Mouse (Mus musculus): ENCODE data around the gene H2-Aa. TPM values are rescaled to one million over a fixed set of nuclear protein-coding genes. Genes with fewer than 3 reads are reported as not detected.
A peak's percentile ranks its signal among the peaks of the same experiment; 100 is the strongest.

Gene H2-Aa
- polyA plus RNA-seq, 1 experiment from 2014 or later, result 0.96 TPM

DNA sequence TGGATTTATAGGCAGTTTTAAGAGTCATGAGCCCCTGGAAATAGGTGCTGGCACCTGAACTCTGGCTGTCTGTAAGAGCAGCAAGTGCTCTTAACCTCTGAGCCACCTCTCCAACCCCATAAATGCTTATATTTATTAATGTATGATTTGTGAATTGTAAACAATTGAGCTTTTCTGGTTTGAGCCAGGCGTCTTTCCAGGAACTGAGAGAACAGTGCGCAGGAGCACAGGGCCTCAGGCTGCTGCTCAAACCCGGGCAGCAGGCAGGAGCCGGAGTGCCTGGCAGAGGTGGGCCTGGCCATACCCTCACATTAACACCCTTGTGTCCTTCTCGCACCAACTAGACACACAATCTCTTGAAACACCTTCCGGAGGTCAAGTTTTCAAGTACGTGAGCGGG lies 12.4 kb upstream of the H2-Aa start:
- H3K9me3 ChIP-seq (replicated peaks), result no peaks in the 10 kb centered on the region
- no peak overlapping the region for H3K27ac ChIP-seq
- 83% methylated on average over 8 of the region's 8 CpGs for WGBS (ENCODE audit: insufficient replicate concordance)
- H3K36me3 ChIP-seq, result no peaks in the 10 kb centered on the region
- no peak overlapping the region for H3K4me2 ChIP-seq
- no peak for ATAC-seq (ENCODE audit: low read depth)
- H3K9ac ChIP-seq, result no peak overlapping the region
- H3K4me3 ChIP-seq (replicated peaks), result no peak overlapping the region
- no peak for DNase-seq
- H3K27me3 ChIP-seq, result 0 out of 2 replicates have a peak, but pooled peaks cover 6% of the 10 kb centered on the region
- no peaks in the 10 kb centered on the region for H3K4me1 ChIP-seq (replicated peaks)

DNA sequence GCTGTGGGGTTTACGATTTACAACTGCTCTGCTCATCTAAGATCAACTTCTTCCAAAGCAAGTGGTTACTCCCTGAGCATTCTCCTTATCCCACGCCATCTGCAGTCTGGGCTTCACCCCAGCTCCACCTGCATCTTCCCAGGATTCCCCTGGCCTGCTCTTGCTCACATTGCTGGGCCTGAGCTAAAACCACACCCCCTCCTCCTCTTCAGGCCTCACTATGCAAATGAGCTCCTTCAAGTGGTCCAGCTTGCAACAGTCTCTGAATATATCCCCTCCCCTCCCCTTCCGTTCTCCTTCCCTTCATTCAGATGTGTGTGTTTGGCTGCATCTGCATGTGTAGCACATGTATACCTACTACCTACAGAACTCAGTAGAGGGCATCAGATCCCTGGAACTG lies 11.7 kb upstream of the H2-Aa start:
- H3K4me1 ChIP-seq (replicated peaks), result no peaks in the 10 kb centered on the region
- WGBS (ENCODE audit: insufficient replicate concordance), result 64% methylated on average over 3 of the region's 3 CpGs
- no peaks in the 10 kb centered on the region for H3K9me3 ChIP-seq (replicated peaks)
- H3K27me3 ChIP-seq, result 0 out of 2 replicates have a peak, but pooled peaks cover 6% of the 10 kb centered on the region
- H3K4me2 ChIP-seq, result no peak overlapping the region
- DNase-seq (no peak), ATAC-seq (ENCODE audit: low read depth) (no peak)
- H3K27ac ChIP-seq, result no peak overlapping the region
- no peak overlapping the region for H3K9ac ChIP-seq
- H3K36me3 ChIP-seq, result no peaks in the 10 kb centered on the region
- H3K4me3 ChIP-seq (replicated peaks), result no peak overlapping the region

DNA sequence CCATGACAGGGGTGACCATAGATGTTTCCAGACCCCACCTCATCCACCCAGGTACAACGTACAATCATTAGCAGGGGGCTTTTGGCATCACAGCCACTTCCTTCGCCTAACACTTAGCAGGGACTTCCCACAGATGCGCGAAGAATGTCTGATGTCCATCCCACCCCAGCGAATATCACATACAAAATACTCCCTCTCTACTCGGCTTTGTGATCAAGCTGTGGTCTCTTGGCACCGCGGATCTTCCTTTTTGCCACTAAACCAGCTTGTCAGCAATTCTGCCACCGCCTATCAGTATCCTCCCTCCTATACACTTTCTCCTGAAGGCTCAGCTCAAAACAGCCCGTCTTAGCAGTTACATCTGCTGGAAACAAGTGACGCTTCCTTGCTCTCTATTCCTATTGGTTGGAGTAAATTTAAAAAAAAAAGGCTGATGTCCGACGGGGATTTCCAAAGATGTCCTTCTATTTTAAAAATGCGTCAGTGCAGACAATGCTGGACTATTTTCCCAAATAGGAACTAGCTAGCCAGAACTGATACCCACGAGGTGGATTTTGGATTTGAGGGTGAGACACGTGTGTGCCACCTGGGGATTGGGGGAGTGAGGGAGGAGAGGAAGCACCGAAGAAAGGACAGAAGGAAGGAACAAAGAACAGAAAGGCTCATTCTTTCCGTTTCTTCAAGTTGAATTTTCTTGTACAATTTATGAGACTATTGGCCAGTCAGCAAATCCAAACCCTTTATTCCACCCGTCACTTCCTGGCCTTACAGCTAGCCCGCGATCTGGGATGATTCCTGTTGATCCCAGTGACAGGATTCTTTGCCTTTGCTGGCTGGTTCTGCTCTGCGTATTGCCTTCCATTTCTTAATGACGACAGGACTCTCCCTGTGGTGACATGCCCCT lies 8.5 kb upstream of the H2-Aa start:
- Histone ChIP-seq H3K4me2 (no peak overlapping the region), H3K4me1 (replicated peaks) (no peaks in the 10 kb centered on the region), H3K27me3 (0 out of 2 replicates have a peak, but pooled peaks cover 6% of the 10 kb centered on the region), H3K9ac (no peak overlapping the region), H3K27ac (no peak overlapping the region), H3K4me3 (replicated peaks) (no peak overlapping the region), H3K36me3 (no peaks in the 10 kb centered on the region), H3K9me3 (replicated peaks) (no peaks in the 10 kb centered on the region)
- WGBS (ENCODE audit: insufficient replicate concordance), result 25% methylated on average over 23 of the region's 23 CpGs
- ATAC-seq (ENCODE audit: low read depth), result no peak
- DNase-seq, result no peak

DNA sequence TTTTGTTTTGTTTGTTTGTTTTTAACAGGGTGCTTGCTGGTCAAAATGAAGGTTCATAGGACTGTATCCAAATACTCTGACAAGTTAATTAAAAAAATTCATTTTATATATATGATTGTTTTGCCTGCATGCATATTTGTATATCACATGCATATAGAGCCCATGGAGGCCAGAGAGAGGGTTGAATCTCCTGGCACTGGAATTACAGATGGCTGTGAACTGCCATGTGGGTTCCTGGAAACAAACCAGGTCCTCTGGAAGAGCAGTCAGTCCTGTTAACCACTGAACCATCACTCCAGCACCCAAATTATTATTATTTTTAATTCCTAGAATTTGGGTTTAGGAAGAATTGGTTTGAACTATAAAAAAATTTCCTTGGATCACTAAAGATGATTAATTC lies 7.7 kb upstream of the H2-Aa start:
- ATAC-seq (ENCODE audit: low read depth), result no peak
- H3K9me3 ChIP-seq (replicated peaks), result no peaks in the 10 kb centered on the region

DNA sequence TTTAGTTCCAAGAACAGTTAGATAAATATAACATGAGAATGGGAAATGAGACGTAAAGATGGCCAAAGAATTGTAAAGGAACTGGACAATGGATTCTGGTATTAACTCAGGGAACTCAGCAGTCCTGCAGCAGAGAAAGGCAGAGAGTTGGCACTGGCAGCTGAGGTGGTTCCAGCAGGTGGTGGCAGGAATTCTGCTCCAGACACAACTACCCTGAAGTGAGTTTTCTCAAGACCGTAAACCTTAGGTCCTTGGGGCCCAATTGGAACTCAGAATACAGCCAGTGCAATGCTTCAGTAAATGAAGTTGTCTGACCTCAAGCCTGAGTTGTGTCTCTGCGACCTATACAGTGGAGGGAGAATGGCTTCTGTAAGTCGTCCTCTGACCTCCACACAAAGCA lies 6.6 kb upstream of the H2-Aa start:
- Histone ChIP-seq H3K27ac (no peak overlapping the region), H3K4me2 (no peak overlapping the region), H3K4me1 (replicated peaks) (no peaks in the 10 kb centered on the region), H3K4me3 (replicated peaks) (no peak overlapping the region), H3K36me3 (no peaks in the 10 kb centered on the region), H3K27me3 (0 out of 2 replicates have a peak, but pooled peaks cover 6% of the 10 kb centered on the region), H3K9me3 (replicated peaks) (no peaks in the 10 kb centered on the region), H3K9ac (no peak overlapping the region)
- DNase-seq (no peak), ATAC-seq (ENCODE audit: low read depth) (no peak)
- WGBS (ENCODE audit: insufficient replicate concordance), result 41% methylated on average over 4 of the region's 4 CpGs

More for the DNA sequence above, 7.7 kb upstream of the H2-Aa start:
- H3K27ac ChIP-seq, result no peak overlapping the region
- H3K27me3 ChIP-seq, result 0 out of 2 replicates have a peak, but pooled peaks cover 6% of the 10 kb centered on the region
- no peaks in the 10 kb centered on the region for H3K36me3 ChIP-seq
- no peak overlapping the region for H3K4me2 ChIP-seq
- H3K9ac ChIP-seq, result no peak overlapping the region
- no peaks in the 10 kb centered on the region for H3K4me1 ChIP-seq (replicated peaks)
- DNase-seq, result no peak
- H3K4me3 ChIP-seq (replicated peaks), result no peak overlapping the region

DNA sequence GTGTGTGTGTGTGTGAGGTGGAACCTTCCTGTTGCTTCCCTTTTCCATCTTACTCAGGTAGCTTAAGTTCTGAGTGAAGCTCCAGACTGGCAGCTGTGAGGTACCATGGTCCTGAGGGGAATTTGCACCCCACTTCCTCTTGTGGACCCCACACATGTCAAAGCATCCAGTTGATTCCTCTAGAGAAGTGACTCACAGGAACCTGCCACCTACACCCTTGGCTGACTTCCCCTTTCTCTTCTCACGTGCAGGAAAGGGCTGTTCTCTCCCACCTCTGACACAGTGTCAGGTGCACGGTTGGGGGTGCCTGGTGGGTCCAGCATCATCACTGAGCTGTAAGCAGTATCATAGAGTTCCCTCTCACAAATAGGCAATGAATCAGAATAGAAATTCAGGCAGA lies 5.9 kb upstream of the H2-Aa start:
- ATAC-seq (ENCODE audit: low read depth) (no peak), DNase-seq (no peak)
- Histone ChIP-seq H3K27me3 (0 out of 2 replicates have a peak, but pooled peaks cover 6% of the 10 kb centered on the region), H3K4me1 (replicated peaks) (no peaks in the 10 kb centered on the region), H3K9me3 (replicated peaks) (no peaks in the 10 kb centered on the region), H3K4me2 (no peak overlapping the region), H3K27ac (no peak overlapping the region), H3K36me3 (no peaks in the 10 kb centered on the region), H3K4me3 (replicated peaks) (no peak overlapping the region), H3K9ac (no peak overlapping the region)
- WGBS (ENCODE audit: insufficient replicate concordance), result 19% methylated on average over 2 of the region's 2 CpGs

DNA sequence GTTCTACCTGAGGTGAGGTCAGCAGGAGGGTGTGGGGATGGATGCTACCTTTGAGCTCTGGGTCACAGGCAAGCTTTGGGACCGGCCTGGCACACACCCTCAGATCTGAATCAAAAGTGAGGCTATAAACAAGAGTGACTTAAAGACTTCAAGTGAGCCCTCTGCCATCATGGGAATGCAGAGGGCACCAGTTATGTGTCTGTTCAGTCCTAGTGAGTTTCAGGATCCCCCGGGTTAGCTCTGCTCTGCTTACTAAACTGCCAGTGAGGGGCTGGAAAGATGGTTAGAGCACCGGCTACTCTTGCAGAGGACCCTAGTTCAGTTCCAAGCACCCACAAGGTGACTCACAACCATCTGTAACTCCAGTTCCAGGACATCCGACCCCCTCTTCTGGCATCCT lies 4.9 kb upstream of the H2-Aa start:
- Histone ChIP-seq H3K4me2 (no peak overlapping the region), H3K9me3 (replicated peaks) (no peaks in the 10 kb centered on the region), H3K27me3 (0 out of 2 replicates have a peak, but pooled peaks cover under 1% of the 10 kb centered on the region), H3K9ac (no peak overlapping the region), H3K27ac (no peak overlapping the region), H3K36me3 (no peaks in the 10 kb centered on the region), H3K4me1 (replicated peaks) (no peaks in the 10 kb centered on the region), H3K4me3 (replicated peaks) (no peak overlapping the region)
- ATAC-seq (ENCODE audit: low read depth) (no peak), DNase-seq (no peak)
- WGBS (ENCODE audit: insufficient replicate concordance), result 65% methylated on average over 4 of the region's 4 CpGs

DNA sequence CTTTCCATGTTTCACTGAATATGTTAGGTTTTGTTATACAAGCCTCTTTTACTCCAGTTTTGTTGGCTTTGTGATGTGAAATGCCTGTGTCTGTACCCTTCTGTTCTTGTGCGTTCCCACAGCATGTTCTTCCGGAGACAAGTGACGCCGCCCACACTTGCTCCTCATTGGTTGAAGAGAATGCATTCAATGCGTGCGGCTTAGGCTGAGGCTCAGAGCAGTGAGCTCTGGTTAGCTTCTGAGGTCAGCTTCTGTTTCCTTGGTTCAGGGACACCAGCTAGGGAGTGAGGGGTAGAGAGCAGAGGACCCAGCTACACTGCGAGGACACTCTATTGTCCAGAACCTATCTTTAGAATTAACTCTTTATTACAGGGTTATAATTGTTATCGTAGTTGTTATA lies 4.0 kb upstream of the H2-Aa start:
- ATAC-seq (ENCODE audit: low read depth), result no peak
- Histone ChIP-seq H3K9me3 (replicated peaks) (no peaks in the 10 kb centered on the region), H3K27ac (no peak overlapping the region), H3K9ac (no peak overlapping the region), H3K36me3 (no peaks in the 10 kb centered on the region), H3K4me3 (replicated peaks) (no peak overlapping the region), H3K4me2 (no peak overlapping the region), H3K4me1 (replicated peaks) (no peaks in the 10 kb centered on the region), H3K27me3 (no peaks in the 10 kb centered on the region)
- DNase-seq, result peak; percentile 41
- 18% methylated on average over 8 of the region's 8 CpGs for WGBS (ENCODE audit: insufficient replicate concordance)

DNA sequence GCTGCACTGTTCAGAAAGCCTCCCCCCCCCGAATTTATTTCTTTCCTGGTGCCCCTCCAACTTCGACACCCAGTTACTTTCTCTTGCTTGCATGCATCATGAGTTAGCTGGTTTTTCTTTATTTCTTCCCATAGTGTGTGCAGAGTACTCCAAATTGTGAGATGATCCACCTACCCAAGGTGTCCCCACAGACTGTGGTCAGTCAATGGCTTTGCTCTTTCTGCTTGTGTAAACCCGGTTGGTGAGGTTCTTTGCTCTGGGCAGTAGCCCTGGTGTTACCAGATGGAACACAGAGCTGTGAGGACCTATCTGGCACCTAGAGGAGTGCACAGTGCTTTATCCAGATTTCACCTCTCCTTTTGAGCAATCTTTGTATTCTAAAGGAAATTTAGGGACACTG lies 508 bp upstream of the H2-Aa start:
- no peak overlapping the region for H3K4me3 ChIP-seq (replicated peaks)

DNA sequence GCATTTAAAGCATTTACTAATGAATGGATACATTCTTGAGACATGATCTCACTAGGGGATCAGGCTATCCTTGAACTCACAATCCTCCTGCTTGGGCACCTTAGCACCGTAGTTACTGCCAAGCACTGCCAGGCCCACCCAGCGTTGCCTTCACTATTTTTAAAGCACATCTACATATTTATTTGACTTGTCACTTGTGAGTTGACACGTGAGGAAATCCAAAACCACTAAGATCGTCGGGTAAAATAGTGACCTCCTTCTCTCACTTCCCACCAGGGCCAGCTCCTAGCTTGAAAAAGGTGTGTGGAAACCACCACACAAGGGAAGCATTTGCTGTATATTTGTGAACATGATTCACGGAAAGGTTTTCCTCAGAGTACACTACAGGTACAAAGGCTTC lies 624 bp downstream of the H2-Aa start:
- DNase-seq (no peak), ATAC-seq (ENCODE audit: low read depth) (no peak)
- WGBS (ENCODE audit: insufficient replicate concordance), result 38% methylated on average over 6 of the region's 6 CpGs
- H3K36me3 ChIP-seq, result no peaks in the 10 kb centered on the region
- no peaks in the 10 kb centered on the region for H3K4me1 ChIP-seq (replicated peaks)
- no peak overlapping the region for H3K4me3 ChIP-seq (replicated peaks)
- H3K27me3 ChIP-seq, result no peaks in the 10 kb centered on the region
- H3K27ac ChIP-seq, result no peak overlapping the region
- no peaks in the 10 kb centered on the region for H3K9me3 ChIP-seq (replicated peaks)
- no peak overlapping the region for H3K9ac ChIP-seq
- no peak overlapping the region for H3K4me2 ChIP-seq

More for the DNA sequence above, 508 bp upstream of the H2-Aa start:
- H3K9ac ChIP-seq, result no peak overlapping the region
- 51% methylated on average over 3 of the region's 3 CpGs for WGBS (ENCODE audit: insufficient replicate concordance)
- DNase-seq (no peak), ATAC-seq (ENCODE audit: low read depth) (no peak)
- no peaks in the 10 kb centered on the region for H3K4me1 ChIP-seq (replicated peaks)
- no peaks in the 10 kb centered on the region for H3K36me3 ChIP-seq
- no peak overlapping the region for H3K27ac ChIP-seq
- H3K9me3 ChIP-seq (replicated peaks), result no peaks in the 10 kb centered on the region
- H3K4me2 ChIP-seq, result no peak overlapping the region
- no peaks in the 10 kb centered on the region for H3K27me3 ChIP-seq

DNA sequence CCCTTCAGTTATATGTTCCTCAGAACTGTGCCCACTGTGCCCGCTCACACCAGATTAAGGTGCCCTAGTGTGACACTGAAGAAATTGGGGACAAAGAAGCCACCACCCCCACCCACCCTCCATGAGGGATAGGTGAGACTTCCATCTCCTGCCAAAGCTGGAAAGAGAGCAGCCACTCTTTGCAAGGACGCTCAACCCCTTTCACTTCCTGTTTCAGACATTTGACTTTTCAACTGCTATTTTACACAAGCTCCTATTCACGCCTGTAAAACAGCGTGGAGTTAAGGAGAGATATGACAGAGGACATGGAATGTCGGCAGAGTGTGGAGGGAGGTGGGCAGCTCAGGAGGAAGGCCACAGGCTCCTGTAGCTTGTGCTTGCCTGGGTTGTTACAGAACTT lies 1.1 kb downstream of the H2-Aa start:
- H3K4me3 ChIP-seq (replicated peaks), result no peak overlapping the region
- WGBS (ENCODE audit: insufficient replicate concordance), result 45% methylated on average over 5 of the region's 5 CpGs
- H3K27ac ChIP-seq, result no peak overlapping the region

DNA sequence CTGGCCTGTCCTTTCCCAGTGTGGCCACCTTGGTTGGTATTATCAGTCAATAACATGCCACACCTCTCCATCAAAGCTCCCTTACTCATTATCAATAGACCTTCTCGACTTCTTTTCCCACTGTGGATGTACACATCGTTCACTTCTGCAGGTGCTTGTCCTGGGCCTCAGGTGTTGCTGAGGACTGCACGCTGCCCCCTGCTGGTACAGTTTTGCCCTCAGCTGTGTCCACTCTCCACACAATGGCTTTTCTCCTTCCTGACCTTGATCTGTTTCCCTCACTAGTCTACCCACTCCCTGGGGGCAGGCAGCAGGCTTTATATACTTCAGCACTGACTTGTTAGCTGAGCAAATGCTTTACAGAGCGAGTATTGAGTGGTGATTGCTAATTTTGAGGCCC lies 1.8 kb downstream of the H2-Aa start:
- DNase-seq (no peak), ATAC-seq (ENCODE audit: low read depth) (no peak)
- H3K4me1 ChIP-seq (replicated peaks), result no peaks in the 10 kb centered on the region
- no peak overlapping the region for H3K4me3 ChIP-seq (replicated peaks)
- no peak overlapping the region for H3K9ac ChIP-seq
- no peak overlapping the region for H3K4me2 ChIP-seq
- no peak overlapping the region for H3K27ac ChIP-seq
- 22% methylated on average over 4 of the region's 4 CpGs for WGBS (ENCODE audit: insufficient replicate concordance)
- 0 out of 2 replicates have a peak, but pooled peaks cover 2% of the 10 kb centered on the region for H3K27me3 ChIP-seq
- H3K36me3 ChIP-seq, result no peaks in the 10 kb centered on the region
- H3K9me3 ChIP-seq (replicated peaks), result no peaks in the 10 kb centered on the region

More for the DNA sequence above, 1.1 kb downstream of the H2-Aa start:
- Histone ChIP-seq H3K4me1 (replicated peaks) (no peaks in the 10 kb centered on the region), H3K4me2 (no peak overlapping the region), H3K9me3 (replicated peaks) (no peaks in the 10 kb centered on the region), H3K36me3 (no peaks in the 10 kb centered on the region), H3K27me3 (no peaks in the 10 kb centered on the region), H3K9ac (no peak overlapping the region)
- no peak for ATAC-seq (ENCODE audit: low read depth)
- DNase-seq, result no peak
